Mouse (Mus musculus) cerebellum, adult 9-10 months (tissue): ENCODE data around the gene Top3a.
A peak's percentile ranks its signal among the peaks of the same experiment; 100 is the strongest.
"Not testable (repeated sequence)": the region's sequence is repeated elsewhere in the genome, so short reads cannot be mapped to it uniquely, and the experiment has no call there.

Source experiments
- DNase-seq: peaks from one replicate; pipeline ENCODE4 v3.0.0; 2022

Top3a gene

DNA sequence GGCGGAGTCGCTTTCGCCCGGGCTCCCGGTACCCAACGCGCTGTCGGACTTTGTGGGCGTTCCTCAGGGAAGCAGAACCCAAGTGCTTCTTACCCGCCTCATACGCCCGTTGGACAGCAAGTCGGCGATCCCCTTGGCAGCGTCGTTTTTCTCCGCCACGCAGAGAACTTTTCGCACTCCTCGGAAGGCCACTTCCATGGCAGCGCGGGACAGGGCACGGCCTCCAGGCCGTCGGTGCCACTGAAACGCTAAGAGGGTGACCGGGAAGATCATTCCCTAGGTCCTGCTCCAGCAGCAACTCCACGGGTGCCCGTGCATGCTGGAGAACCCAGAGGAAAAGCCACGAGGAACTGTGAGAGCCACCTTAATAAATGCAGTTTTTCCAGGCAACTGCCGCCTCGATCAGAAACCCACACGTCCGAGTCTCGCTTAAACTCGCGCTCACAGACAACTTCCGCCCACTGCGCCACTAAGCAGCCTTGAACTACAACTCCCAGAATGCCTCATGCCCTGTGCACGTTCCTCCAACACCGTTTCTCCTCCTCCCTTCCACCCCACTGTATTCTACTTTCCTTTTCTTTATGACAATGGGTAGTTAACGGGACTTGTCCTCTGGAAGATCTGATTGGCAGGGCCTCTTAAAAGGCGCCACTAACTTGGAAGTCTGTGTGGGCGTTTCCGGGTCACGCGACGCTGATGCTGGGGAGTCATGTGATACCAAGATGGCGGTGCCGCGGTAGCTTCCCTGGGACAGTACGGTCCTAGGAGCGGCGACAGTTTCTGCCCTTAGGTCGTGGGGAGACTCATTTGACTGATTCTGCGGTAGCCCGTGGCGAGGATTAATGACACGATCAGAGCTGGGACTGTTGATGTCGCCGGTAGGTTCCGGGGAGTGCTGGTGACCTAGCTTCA is at the start of gene Top3a, which contains the start of gene Smcr8:
Top3a (minus strand) TSS at position 537 of the 912 bp plus-strand sequence.
Smcr8 (plus strand) TSS at position 696 of the 912 bp plus-strand sequence.
- DNase-seq = peak; percentile 87

DNA sequence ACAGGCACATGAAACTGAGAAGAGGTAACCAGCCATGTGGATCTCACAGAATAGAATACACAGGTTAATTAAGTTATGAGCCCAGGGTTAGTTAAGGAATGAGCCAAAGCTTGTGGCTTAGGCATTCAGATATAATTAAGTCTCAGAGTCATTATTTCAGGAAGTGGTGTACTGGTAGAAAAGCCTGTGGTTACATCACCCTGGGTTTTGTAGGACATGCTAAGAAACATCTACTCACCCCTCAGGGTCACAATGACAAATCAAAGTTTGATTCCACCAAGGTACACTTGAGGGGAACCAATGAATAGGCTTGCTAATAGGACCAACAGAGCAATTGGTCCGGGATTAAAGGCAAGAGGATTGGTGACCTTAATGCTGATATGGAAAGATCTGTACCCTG is 49.5 kb upstream of the Top3a start:
- no peak for DNase-seq

DNA sequence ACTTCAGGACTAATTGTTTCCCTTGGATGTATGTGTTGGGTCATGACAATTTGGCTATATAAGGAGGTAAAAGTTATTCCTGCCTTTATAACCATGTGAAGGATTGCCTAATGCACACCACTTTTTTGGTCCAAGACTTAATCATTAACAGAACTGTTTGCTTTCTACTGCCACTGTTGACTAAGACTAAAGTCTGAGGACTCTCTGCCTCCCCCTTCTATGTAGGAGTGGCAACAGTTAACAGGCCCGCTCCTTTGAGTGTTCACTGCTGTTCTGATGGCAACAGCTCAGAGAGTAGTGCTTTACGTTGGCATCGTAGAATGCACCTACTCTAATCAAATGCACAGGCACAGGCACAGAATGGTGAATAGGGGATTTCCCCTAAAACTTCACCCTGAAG is 48.0 kb upstream of the Top3a start:
- DNase-seq = no peak

DNA sequence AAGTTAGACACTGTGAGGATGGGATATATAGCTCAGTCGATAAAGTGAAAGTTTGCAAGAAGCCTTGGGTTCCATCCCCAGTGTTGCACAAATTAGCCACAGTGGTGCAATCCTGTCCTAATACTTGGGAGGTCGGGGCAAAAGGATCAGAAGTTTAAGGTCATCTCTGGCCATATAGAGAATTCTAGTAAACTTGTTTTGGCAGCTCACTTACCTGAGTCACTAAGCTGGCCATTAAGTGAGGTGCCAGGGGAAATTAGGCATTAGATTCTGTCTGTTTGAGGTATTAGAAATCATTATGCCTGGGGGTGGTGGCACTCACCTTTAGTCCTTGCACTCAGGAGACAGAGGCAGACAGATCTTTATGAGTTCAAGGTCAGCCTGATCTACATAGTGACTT is 46.6 kb upstream of the Top3a start:
- no peak for DNase-seq

DNA sequence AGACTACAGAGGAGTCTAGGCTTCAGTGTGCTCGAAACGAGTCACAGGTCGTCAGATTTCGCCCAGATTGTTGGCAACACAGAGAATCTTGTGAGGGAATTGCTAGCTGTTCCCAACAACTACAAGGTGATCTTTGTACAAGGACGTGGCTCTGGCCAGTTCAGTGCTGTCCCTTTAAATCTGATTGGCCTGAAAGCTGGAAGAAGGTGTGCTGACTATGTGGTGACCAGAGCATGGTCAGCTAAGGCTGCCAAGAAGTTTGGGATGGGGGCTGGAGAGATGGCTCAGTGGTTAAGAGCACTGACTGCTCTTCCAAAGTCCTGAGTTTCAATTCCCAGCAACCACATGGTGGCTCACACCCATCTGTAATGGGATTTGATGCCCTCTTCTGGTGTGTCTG is 39.2 kb upstream of the Top3a start:
- DNase-seq = no peak

DNA sequence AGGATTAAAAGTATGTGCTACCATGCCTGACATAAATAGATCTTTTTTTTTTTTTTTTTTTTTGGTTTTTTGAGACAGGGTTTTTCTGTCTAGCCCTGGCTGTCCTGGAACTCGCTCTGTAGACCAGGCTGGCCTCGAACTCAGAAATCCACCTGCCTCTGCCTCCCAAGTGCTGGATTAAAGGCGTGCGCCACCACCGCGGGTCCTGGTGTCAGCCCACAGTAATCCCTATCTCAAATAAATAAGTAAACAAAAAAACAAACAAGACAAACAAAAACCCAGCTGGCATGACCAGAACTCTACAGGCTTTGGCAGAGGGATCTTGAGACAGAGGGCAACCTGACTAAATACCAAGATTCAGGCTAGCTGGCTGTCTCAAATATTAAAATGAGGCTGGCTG is 34.5 kb upstream of the Top3a start, which contains the start of gene Shmt1:
Shmt1 (minus strand) TSS at position 101 of the 400 bp plus-strand sequence.
- DNase-seq = not testable (repeated sequence)

DNA sequence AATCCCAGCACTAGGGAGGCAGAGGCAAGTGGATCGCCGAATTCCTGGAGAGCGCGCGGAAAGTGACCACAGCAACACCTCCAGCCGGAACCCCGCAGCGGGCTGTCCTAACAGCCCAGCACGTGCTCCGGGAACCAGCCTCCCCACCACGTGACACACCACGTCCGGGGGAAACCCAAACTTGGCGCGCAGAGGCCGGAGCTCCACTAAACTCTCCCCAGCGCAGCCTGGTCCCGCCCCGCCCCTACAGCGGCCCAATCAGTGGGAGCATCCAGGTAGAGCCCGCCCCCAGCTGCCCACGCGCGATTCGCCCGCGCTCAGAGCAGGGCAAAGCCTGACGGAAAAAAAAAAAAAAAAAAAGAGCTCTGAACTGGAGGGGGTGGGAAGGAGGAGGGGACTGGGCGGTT is 33.9 kb upstream of the Top3a start:
- peak; percentile 80 for DNase-seq

DNA sequence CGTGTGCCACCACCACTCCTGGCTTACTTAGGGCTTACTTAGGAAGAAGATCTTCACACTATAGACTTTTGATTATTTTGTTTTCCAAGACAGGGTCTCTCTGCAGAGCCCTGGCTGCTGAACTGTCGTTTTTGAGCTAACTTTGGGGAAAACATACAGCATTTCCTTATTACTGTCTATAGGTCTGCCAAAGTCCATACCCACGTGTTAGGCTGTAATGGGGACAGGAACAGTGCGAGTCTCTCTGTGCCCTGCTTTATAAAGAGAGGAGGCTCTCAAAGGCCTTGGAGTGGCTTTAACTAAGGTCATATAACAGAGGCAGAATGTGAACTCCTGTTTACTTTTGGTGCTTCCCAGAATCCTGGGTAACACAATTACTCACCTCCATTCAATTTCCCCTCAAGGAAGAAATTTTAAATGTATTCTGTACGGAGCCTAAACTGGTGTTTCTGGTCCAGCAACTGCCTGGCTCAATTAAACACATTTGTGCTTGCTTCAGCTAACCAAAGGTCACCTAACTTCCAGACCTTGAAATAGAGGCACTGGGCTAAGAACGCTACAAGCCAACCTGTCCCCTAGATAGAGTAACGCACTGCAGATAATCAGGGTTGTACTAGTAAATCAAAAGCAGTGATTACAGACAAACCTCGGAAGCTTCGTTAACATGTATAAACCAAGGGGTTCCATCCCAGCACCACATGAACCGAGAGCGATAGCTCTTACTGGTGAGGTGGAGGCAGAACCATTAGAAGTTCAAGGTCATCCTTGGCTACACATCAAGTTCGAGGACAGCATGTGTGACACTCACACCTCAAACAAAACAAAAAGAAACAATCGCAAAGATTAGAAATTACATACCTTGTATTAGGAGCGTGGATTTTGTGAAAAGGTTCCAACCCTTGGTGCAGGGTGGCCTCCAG is 33.1 kb upstream of the Top3a start:
- DNase-seq = no peak

DNA sequence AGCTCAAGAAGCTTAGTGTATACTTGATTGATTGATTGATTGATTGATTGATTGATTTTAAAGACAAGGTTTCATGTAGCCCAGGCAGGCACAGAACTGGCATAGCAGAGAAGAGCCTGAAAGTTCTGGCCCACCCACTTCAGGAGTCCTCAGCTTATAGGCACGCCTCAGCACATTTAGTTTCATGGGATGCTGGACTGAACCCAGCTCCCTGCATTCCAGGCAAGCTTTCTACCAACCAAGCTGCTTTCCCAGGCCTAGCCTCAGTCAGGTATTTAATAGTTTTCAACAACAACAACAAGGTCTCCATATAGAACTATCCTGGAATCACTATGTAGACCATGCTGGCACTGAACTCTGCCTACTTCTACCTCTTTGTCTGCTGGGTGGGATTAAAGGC is 32.4 kb upstream of the Top3a start:
- DNase-seq = no peak

DNA sequence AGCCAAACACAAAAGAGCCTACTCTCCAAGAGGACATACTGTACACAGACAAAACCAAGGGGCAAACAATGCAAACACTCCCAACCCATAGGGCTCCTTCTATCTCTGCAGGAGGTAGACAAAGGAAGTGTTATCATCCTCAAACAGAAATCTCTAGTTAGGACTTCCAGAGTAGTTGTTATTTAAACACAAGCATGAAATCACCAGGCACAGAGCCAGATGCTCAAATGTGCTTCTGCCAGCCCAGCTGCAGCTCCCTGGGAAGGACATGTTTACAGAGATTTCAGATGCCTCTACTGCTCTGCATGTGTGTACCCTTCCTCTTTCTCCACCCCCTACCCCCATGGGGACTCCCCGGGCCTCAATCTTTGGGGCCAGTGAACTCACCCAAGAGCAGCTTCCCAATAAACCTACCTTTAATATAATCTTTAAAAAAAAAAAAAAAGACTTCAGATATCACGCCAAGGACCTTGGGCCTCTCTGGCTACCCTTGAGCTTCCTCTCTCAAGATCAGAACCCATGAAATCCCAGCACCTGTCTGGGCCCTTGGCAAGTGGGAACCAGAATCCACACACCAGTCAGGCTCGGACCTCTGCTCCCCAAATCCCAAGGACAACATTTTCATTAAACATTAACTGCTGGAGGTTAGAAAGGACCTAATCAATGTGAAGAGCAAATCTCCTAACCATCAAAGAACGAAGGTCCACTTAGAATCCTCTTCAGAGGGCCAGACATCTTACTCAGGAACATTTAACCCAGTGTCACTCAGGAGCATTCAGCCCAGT is 31.3 kb upstream of the Top3a start:
- no peak for DNase-seq

DNA sequence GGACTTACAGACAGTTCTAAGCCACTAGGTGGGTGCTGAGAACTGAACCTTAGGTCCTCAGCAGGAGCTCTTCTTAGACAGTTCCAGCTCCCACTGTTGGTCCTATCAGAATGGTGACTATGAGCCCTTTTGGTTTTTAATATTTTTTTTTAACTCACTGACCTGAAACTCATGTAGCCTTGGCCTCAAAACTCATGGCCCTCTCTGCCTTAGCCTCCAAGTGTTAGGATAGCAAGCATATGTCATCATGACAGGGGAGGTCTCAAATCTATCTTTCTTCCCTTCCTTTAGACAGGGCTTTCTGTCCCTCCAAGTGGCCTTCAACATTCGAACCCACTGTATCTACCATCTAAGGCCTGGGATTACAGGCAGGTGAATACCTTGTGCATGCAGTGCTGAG is 23.7 kb upstream of the Top3a start:
- DNase-seq = no peak

DNA sequence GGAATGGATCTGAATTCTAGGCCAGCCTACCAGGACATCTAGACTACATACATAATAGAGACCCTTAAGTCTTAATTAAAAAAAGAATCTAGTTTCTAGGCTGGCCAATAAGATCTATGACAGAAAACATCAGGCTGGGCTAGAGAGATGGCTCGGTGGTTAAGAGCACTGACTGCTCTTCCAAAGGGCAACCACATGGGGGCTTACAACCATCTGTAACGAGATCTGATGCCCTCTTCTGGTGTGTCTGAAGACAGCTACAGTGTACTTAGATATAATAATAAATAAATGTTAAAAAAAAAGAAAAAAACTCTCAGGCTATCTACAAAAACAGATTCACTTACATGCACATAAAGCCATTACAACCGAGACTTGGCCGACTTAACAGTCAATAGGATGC is 22.8 kb upstream of the Top3a start:
- no peak for DNase-seq

DNA sequence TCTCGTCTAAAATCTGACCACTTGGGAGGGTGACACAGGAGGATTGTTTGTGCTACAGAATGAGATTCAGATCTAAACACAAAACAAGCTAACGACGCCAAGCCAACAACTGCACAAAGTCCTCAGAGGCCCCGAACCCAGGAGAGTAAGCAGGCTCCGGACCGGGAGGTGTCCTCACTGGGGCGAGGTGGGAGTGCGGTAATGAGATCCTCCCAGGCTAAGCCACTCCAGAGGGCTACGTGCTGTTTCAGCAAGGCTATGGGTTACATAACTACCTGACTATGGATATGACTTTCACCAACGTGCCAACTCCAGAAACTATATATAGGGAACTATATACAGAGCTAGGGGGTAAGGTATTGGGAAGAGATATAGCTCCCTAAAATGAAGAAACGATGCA is 19.2 kb upstream of the Top3a start:
- no peak for DNase-seq

DNA sequence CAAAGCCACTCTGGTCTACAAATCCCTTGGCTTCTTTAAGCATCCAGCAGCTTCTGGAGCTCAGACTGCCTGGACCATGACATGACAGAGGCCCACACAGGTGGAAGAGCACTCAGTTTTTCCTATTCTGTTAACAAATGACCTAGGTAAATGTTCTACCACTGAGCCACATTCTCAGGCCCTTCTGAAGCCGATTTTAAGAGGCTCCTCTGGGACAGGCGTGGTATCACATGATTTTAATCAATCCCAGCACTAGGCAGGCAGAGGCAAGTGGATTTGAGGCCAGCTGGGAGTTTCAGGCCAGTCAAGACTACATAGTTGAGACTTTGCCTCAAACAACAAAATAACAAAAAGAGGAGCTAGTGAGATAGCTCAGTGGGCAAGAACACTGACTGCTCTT is 13.3 kb upstream of the Top3a start:
- DNase-seq = no peak

DNA sequence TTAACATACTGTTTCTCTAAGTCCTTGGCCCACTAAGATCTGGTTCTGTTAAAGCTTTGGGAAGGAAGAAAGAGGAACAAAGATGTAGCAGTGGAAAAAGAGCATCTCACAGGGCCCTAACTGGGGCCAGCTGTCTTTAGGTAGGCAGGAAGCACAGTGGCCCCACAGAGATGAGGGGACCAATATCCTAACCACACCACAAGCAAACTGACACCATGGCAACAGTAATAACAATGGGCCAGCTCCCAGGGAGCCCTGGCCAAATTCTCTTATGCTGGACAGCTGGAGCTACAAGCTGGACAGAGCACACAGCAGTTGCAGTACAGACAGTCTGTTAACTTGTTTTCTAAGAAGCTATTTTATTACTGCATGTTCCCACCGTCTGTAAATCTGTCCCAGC is 10.4 kb upstream of the Top3a start:
- DNase-seq = no peak

DNA sequence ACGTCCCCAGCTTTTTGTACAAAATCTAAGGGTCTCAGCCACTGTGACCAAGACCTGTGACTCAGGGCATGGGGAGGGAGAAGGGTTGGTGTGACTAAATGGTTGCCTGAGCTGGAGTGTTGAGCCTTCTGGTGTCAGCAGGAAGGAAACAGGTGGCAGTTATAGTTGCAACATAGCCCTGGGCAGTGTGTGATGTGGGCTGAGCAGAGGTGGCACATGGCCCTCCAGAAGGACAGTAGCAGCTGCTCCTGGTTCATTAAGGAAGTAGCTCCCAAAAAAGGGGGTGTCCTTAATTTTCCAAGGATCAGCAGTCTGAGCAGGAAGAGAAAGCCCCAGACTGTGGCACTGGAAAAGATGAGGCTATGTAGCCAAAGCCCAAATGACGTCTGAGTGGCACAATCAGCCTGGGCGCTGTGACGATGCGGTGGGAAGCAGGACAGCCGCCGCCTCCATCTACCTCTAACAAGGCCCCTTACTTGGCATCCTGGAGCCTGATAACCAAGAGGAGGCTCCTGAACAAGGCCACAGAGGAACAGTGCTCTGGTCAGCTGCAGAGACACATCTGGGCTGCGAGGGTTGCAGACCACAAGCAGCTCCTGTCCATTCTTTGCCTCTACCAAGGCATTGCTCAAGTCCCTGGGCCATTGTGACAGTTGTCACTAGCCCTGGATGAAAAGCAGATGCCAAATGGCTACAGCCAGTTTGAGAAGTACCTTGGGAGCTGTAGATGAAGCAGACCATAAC is 7.2 kb upstream of the Top3a start:
- DNase-seq = no peak

DNA sequence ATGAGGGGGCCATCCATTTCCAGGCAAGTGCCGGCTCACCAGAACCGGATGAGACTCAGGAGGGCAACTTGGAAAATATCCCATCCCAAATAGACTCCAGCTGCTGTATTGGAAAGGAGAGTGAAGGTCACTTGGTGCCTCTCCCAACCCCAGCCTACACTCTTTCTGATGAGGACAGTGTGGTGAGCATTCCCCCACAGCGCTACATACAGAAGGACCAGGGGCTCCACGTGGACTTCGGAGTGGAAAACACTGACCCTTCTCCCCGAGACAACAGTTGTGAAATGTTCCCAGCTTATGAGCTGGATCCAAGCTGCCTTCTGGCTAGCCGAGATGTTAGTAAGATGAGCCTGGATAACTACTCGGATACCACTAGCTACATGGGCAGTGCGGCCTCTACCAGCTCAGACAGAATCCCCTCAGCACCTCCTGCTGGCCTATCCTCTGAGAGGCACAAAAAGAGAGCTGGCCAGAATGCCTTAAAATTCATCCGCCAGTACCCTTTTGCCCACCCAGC is 2.6 kb upstream of the Top3a start:
- no peak for DNase-seq

DNA sequence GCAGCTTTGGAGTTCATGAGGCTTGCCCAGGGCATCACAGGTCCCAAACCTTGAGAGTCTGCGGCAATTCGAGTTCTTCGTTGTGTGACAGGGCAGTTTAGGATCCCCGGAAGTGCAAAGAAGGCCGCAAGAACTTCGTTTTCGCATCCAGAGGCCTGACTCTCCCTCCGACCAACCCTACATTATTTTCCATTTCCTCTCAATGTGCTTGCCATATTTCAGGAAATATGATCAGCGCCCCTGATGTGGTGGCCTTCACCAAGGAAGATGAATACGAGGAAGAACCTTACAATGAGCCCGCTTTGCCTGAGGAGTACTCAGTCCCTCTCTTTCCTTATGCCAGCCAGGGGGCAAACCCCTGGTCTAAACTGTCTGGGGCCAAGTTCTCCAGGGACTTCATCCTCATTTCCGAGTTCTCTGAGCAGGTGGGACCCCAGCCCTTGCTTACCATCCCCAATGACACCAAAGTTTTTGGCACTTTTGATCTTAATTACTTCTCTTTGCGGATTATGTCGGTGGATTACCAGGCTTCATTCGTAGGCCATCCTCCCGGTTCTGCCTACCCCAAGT is 721 bp upstream of the Top3a start:
- DNase-seq = no peak

DNA sequence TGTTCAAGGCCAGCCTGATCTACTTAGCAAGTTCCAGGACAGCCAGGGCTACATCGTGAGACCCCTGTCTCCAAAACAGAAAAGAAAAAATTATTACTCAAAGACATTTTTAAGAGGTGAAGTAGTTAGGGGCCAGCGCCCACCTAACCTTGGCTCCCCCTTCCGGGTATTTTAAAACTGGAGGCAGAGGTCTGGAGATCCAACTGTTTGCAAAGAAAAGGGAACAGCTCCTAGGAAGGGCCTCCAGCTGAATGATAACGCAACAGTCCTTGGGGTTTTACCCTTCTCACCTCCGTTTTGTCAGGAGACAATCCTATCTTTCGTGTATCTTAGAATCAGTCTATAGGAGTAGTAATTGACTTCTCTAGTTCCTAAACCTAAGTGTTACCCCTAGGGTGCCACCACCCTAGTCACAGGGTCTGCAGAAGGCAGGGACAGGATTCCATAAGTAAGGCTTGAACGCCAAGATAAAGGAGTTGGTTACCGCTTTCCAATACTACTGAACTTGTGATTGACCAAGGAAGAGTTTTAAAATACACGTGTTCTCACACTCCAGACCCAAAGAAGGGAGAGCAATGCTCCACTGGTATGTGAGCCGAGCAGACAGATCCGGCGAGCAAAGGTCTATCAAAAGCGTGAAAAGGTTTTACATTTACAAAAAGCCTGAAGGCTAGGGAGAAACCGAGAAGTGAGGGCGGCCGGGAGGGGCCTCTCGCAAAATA is 897 bp downstream of the Top3a start:
- no peak for DNase-seq

DNA sequence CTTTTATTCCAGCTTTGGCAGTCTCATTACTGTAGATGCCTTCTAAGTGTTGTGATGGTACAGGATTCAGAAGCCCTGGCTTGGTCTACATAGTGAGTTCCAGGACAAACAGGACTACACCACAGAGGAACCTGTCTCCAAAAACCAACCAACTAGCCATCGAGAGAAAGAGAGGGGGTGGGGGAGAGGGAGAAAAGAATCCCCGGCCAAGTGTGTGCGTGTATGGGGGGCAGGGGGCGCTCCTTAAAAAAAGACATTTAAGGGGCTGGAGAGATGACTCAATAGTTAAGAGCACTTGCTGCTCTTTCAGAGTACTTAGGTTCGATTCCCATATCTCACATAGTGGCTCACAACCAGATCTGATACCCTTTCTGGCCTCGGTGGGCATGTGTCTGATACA is 1.6 kb downstream of the Top3a start:
- no peak for DNase-seq

DNA sequence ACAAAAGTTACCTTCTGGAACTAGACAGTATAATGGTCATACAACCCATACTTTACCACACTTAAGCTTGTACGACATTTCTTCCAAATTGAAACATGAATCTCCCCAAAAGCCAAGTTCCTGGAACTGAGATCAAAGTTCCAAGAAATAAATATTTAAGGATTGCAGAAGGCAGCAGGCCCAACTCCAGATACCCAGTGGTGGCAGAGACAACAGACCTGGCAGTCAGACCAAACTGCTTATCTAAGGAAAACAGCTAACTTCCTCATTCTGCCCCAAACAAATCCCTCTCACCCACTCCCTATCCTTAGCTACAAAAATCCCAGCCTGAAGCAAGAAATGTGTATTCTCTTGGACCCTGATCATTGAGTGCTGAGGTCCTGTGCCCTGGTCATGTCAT is 2.3 kb downstream of the Top3a start:
- no peak for DNase-seq
